Mouse (Mus musculus): Measurements from ENCODE around the gene Gpm6b. TPM values are rescaled to one million over a fixed set of nuclear protein-coding genes. Genes with fewer than 3 reads are reported as not detected.

Gene Gpm6b
- polyA plus RNA-seq, 1 experiment from 2014 or later, result 312 TPM

DNA sequence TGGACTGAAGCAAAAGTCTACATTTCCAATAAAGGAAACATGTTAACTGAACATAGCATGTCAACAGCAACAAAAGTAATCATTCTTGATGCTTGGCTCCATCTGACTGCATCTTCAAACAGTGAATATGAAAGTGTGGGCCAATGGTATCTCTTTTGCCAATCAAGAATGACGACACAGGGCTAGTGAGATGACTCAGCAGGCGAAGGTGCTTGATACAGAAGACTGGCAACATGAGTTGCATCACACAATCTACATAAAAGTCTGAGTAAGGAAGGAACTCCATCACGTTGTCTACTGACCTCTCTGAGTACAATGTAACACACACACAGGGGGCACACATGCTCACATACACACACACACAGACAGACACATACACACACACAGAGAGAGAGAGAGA is 9.0 kb upstream of the Gpm6b start:
- Histone ChIP-seq H3K9ac (ENCODE audit: low read depth, low read length) (no peak overlapping the region), H3K27me3 (replicated peaks; ENCODE audit: control insufficient read depth, insufficient read depth, low read length) (no peaks in the 10 kb centered on the region), H3K9me3 (ENCODE audit: control insufficient read depth, low read length) (no peaks in the 10 kb centered on the region), H3K4me1 (ENCODE audit: control insufficient read depth, insufficient read depth, low read depth, low read length) (no peaks in the 10 kb centered on the region), H3K4me2 (ENCODE audit: low read length) (no peak overlapping the region), H3K27ac (ENCODE audit: low read depth, low read length) (no peak overlapping the region), H3K4me3 (ENCODE audit: low read length) (no peak overlapping the region), H3K36me3 (ENCODE audit: control insufficient read depth, insufficient read depth, low read length) (no peaks in the 10 kb centered on the region)
- WGBS, result 76% methylated on average over 3 of the region's 3 CpGs
- ATAC-seq, result no peak

DNA sequence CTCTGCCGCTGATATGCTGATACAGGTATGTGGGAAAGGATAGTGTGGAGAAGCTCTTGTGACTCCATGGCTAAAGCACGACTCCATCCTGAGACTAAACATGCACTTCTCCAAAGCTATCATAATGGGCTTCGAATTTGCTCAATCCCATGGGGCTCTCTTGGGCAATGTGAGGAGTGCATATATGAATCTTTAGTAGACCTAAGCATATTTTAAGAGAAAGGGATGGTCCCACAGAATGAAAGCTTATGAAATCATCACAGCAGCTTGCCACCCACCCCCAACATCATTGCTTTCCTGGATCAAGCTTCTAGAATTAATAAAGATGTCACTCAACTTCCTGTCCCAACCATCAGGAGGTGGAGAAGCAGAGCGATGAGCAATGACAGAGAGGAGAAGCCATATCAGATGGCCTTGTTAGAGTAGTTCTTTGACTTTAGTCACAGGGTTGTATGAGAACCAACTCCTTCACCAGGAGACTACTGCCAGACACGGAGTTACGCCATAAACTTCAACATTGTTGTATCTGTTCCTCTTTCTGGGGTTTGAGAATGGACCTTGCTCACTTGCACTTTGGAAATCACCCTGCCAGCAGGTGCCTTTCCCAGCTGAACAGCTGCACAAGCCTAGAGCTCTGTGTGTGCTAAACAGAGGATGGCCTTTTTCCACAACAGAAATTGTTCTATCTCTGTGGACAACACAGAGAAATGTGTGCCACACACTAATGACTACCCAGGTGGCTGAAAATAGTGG is 8.0 kb upstream of the Gpm6b start:
- H3K9me3 ChIP-seq (ENCODE audit: control insufficient read depth, low read length), result no peaks in the 10 kb centered on the region
- H3K4me3 ChIP-seq (ENCODE audit: low read length), result no peak overlapping the region
- H3K9ac ChIP-seq (ENCODE audit: low read depth, low read length), result no peak overlapping the region
- no peaks in the 10 kb centered on the region for H3K4me1 ChIP-seq (ENCODE audit: control insufficient read depth, insufficient read depth, low read depth, low read length)
- no peak overlapping the region for H3K27ac ChIP-seq (ENCODE audit: low read depth, low read length)
- no peak overlapping the region for H3K4me2 ChIP-seq (ENCODE audit: low read length)
- H3K36me3 ChIP-seq (ENCODE audit: control insufficient read depth, insufficient read depth, low read length), result no peaks in the 10 kb centered on the region
- 89% methylated on average over 6 of the region's 6 CpGs for WGBS
- no peak for ATAC-seq
- no peaks in the 10 kb centered on the region for H3K27me3 ChIP-seq (replicated peaks; ENCODE audit: control insufficient read depth, insufficient read depth, low read length)

DNA sequence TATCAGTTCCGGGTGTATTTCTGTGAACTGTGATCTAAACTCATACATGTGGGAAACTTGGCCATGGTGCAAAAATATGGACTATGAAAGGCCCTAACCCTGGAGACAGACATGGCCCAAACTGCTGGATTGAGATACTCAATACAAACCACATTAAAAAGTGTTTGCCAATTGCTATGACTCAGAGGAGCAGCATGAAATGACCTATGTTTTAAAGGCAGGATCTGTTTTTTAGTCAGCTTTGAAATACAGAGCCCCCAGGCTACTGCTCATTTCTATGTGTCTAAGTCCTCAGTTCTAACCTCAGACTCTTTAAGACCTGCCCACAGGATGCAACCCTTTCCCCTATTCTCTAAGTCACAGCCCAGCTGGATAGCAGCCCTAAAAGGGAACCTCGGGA is 2.6 kb upstream of the Gpm6b start:
- Histone ChIP-seq H3K36me3 (ENCODE audit: control insufficient read depth, insufficient read depth, low read length) (no peaks in the 10 kb centered on the region), H3K4me2 (ENCODE audit: low read length) (no peak overlapping the region), H3K27me3 (replicated peaks; ENCODE audit: control insufficient read depth, insufficient read depth, low read length) (no peaks in the 10 kb centered on the region), H3K27ac (ENCODE audit: low read depth, low read length) (no peak overlapping the region), H3K9ac (ENCODE audit: low read depth, low read length) (no peak overlapping the region), H3K9me3 (ENCODE audit: control insufficient read depth, low read length) (no peaks in the 10 kb centered on the region), H3K4me3 (ENCODE audit: low read length) (no peak overlapping the region), H3K4me1 (ENCODE audit: control insufficient read depth, insufficient read depth, low read depth, low read length) (no peaks in the 10 kb centered on the region)
- 56% methylated on average over 2 of the region's 2 CpGs for WGBS
- ATAC-seq, result no peak

DNA sequence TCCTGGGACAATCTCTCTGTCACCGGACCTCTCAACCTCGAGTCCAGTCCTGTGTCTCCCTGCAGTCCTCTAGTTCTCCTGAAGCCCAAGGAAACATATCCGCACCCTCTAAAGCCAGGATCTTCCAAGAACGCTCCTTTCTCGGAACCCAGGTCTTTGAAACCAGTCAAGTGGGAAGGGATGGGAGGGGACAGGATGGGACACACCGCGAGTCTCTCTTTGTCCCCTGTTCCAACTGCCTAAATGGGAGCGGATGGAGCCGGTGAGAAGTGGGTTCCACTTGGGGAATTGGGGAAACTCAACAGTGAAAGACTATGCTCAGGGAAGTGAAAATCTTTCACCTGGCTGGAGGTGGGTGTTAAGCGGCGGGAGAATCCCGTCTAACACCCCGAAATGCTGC is 809 bp downstream of the Gpm6b start:
- Histone ChIP-seq H3K27ac (ENCODE audit: low read depth, low read length) (peak overlapping the region; percentile 26; the same call in 1 of the 2 replicates), H3K4me2 (ENCODE audit: low read length) (peak overlapping the region; percentile 60), H3K36me3 (ENCODE audit: control insufficient read depth, insufficient read depth, low read length) (no peaks in the 10 kb centered on the region), H3K4me1 (ENCODE audit: control insufficient read depth, insufficient read depth, low read depth, low read length) (no peaks in the 10 kb centered on the region), H3K9me3 (ENCODE audit: control insufficient read depth, low read length) (no peaks in the 10 kb centered on the region), H3K4me3 (ENCODE audit: low read length) (peak overlapping the region; percentile 55), H3K9ac (ENCODE audit: low read depth, low read length) (peak overlapping the region; percentile 74), H3K27me3 (replicated peaks; ENCODE audit: control insufficient read depth, insufficient read depth, low read length) (no peaks in the 10 kb centered on the region)
- 17% methylated on average over 13 of the region's 13 CpGs for WGBS
- ATAC-seq, result peak; percentile 25; the same call in 1 of the 2 replicates

DNA sequence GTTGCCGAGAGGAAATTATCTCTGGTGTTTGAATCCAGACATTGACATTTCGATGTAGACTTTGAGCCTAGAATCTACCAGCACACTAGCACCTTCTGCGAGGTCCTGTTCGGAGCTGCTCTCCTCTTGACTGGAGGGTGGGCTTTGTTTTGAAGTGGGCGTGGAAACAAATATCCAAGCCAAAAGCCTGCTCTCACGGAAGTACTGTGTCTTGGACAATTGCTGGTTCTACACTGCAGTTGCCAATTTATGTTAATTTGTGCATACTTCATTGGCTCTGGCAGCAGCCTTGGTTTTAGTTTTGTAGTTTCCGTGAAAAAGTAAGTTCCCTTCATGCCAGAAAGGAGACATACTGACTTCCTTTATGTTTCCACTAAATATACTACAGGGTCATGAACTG is 2.0 kb downstream of the Gpm6b start:
- Histone ChIP-seq H3K4me3 (ENCODE audit: low read length) (no peak overlapping the region), H3K9ac (ENCODE audit: low read depth, low read length) (no peak overlapping the region), H3K4me1 (ENCODE audit: control insufficient read depth, insufficient read depth, low read depth, low read length) (no peaks in the 10 kb centered on the region), H3K27me3 (replicated peaks; ENCODE audit: control insufficient read depth, insufficient read depth, low read length) (no peaks in the 10 kb centered on the region), H3K27ac (ENCODE audit: low read depth, low read length) (0 out of 2 replicates have a peak overlapping the region, but pooled peaks have one; percentile 12), H3K36me3 (ENCODE audit: control insufficient read depth, insufficient read depth, low read length) (no peaks in the 10 kb centered on the region), H3K9me3 (ENCODE audit: control insufficient read depth, low read length) (no peaks in the 10 kb centered on the region), H3K4me2 (ENCODE audit: low read length) (peak overlapping the region; percentile 32)
- ATAC-seq, result no peak
- WGBS, result 36% methylated on average over 7 of the region's 7 CpGs

DNA sequence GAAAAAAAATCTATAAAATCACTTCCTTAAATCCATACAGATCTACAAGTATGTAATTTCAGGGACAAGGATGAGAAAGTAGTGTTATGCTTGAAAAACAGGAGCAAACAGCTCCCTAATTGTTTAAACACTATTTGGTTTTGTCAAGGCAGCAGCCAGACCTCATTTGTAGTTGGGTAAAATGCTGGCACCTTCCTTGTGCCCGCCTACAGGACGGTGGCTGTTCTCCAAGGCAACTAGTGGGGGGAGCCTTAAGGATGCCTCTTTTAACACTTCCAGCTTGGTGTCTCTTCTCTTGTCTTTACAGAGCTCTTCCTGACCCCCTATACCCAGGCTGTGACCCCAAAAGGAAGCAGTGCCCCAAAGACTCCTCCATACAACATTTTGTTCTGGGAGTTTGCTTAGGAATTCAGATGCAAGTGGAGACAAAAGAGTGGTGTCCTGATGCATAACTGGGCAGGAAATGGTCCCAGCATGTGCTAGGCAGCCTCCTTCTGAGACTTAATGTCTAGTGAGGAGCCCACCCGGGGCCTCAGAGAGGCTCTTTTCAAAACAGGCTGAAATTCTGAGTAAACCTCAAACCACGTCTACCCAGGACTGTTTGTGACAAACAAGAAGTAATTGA is 4.7 kb downstream of the Gpm6b start:
- Histone ChIP-seq H3K9me3 (ENCODE audit: control insufficient read depth, low read length) (no peaks in the 10 kb centered on the region), H3K4me2 (ENCODE audit: low read length) (no peak overlapping the region), H3K27me3 (replicated peaks; ENCODE audit: control insufficient read depth, insufficient read depth, low read length) (no peaks in the 10 kb centered on the region), H3K4me1 (ENCODE audit: control insufficient read depth, insufficient read depth, low read depth, low read length) (no peaks in the 10 kb centered on the region), H3K27ac (ENCODE audit: low read depth, low read length) (no peak overlapping the region; the same call in 1 of the 2 replicates), H3K9ac (ENCODE audit: low read depth, low read length) (no peak overlapping the region), H3K4me3 (ENCODE audit: low read length) (no peak overlapping the region), H3K36me3 (ENCODE audit: control insufficient read depth, insufficient read depth, low read length) (no peaks in the 10 kb centered on the region)
- ATAC-seq, result no peak
- WGBS, result 37% methylated on average over 4 of the region's 4 CpGs

DNA sequence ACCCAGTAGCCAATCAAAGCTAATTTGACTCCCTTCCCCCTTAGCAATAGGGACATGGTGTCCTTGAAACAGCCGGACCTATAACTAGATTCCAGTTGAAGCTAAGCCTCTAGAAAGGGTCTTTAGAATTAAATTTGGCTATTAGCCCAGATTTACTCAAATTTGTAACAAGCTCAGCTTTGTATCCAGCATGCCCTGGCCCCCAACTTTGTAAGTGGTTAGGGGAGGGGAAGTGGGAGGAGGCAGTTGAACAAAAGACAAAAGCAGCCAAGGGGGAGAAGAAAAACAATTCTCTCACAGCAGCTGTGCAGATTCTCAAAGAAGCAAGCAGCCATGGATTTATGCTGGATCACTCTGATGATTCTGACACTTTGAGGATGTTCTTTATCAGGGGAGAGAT is 32.8 kb downstream of the Gpm6b start:
- Histone ChIP-seq H3K4me3 (ENCODE audit: low read length) (no peak overlapping the region), H3K27ac (ENCODE audit: low read depth, low read length) (0 out of 2 replicates have a peak overlapping the region, but pooled peaks have one; percentile 48), H3K27me3 (replicated peaks; ENCODE audit: control insufficient read depth, insufficient read depth, low read length) (peaks cover 2% of the 10 kb centered on the region; the same call in 1 of the 2 replicates), H3K4me1 (ENCODE audit: control insufficient read depth, insufficient read depth, low read depth, low read length) (no peaks in the 10 kb centered on the region), H3K4me2 (ENCODE audit: low read length) (no peak overlapping the region), H3K36me3 (ENCODE audit: control insufficient read depth, insufficient read depth, low read length) (no peaks in the 10 kb centered on the region), H3K9ac (ENCODE audit: low read depth, low read length) (no peak overlapping the region), H3K9me3 (ENCODE audit: control insufficient read depth, low read length) (no peaks in the 10 kb centered on the region)
- peak; percentile 81 for ATAC-seq
- 32% methylated on average over 1 of the region's 1 CpGs for WGBS

DNA sequence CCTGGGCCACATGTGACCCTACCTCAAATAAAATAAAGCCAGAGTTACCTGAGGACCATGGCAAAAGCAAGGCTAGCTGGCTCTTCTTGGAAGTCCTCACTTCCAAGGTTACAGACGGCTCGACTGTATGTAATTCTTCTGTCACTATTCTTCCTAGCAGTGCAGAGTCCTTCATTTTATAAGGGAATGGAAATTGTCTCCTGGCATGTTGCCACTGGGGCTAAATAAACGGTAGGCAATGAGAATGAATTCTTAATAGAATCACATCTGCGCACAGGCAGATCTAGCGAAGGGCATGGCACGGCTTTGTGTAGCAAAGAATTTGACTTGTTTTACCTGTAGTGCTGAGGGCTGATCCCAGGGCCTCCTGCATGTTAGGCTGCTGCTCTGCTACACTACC is 33.9 kb downstream of the Gpm6b start:
- no peaks in the 10 kb centered on the region for H3K9me3 ChIP-seq (ENCODE audit: control insufficient read depth, low read length)
- H3K4me3 ChIP-seq (ENCODE audit: low read length), result no peak overlapping the region
- H3K4me1 ChIP-seq (ENCODE audit: control insufficient read depth, insufficient read depth, low read depth, low read length), result no peaks in the 10 kb centered on the region
- 60% methylated on average over 6 of the region's 6 CpGs for WGBS
- no peak for ATAC-seq
- no peaks in the 10 kb centered on the region for H3K36me3 ChIP-seq (ENCODE audit: control insufficient read depth, insufficient read depth, low read length)
- no peak overlapping the region for H3K4me2 ChIP-seq (ENCODE audit: low read length)
- no peak overlapping the region for H3K9ac ChIP-seq (ENCODE audit: low read depth, low read length)
- peak overlapping the region; percentile 31; the same call in 1 of the 2 replicates for H3K27ac ChIP-seq (ENCODE audit: low read depth, low read length)
- H3K27me3 ChIP-seq (replicated peaks; ENCODE audit: control insufficient read depth, insufficient read depth, low read length), result peaks cover 2% of the 10 kb centered on the region; the same call in 1 of the 2 replicates

DNA sequence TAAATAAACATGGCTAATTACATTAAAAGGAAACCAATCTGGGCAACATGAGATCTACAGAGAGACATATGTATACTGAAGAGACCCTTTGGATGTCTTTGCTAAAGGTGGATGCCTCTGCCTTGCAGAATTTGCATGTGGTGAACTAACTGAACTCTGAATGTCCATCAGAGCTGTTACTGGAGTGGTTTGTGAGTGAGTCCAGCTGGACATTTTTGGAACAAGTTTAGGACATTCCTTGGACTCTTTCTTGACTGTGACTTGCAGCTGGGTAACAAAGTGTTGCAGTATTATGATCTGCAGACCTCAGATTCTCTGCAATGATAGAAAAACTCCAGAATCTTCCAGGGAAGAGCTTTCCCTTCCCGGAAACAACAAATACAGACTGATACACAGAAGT is 41.1 kb downstream of the Gpm6b start:
- no peak overlapping the region for H3K9ac ChIP-seq (ENCODE audit: low read depth, low read length)
- 90% methylated on average over 1 of the region's 1 CpGs for WGBS
- no peak overlapping the region for H3K27ac ChIP-seq (ENCODE audit: low read depth, low read length)
- no peaks in the 10 kb centered on the region for H3K36me3 ChIP-seq (ENCODE audit: control insufficient read depth, insufficient read depth, low read length)
- no peaks in the 10 kb centered on the region for H3K4me1 ChIP-seq (ENCODE audit: control insufficient read depth, insufficient read depth, low read depth, low read length)
- no peak overlapping the region for H3K4me3 ChIP-seq (ENCODE audit: low read length)
- no peaks in the 10 kb centered on the region for H3K9me3 ChIP-seq (ENCODE audit: control insufficient read depth, low read length)
- H3K4me2 ChIP-seq (ENCODE audit: low read length), result no peak overlapping the region
- no peaks in the 10 kb centered on the region for H3K27me3 ChIP-seq (replicated peaks; ENCODE audit: control insufficient read depth, insufficient read depth, low read length)
- ATAC-seq, result no peak
